Mouse (Mus musculus): ENCODE data around the gene Megf9. TPM values are rescaled to one million over a fixed set of nuclear protein-coding genes. Genes with fewer than 3 reads are reported as not detected.

The Megf9 gene
- polyA plus RNA-seq, 1 experiment from 2014 or later: 10.1 TPM

- ATAC-seq (ENCODE audit: insufficient read depth, low FRiP score, low read depth): no peak
- H3K4me2 ChIP-seq: no peak overlapping the region
- H3K4me1 ChIP-seq: peaks cover 3% of the 10 kb centered on the region
- no peaks in the 10 kb centered on the region for H3K27me3 ChIP-seq (replicated peaks)
- no peak overlapping the region for H3K9ac ChIP-seq
- H3K27ac ChIP-seq: no peak overlapping the region
- H3K9me3 ChIP-seq: no peaks in the 10 kb centered on the region
- no peak overlapping the region for H3K4me3 ChIP-seq (replicated peaks)
- WGBS: 64% methylated on average over 6 of the region's 6 CpGs
- no peaks in the 10 kb centered on the region for H3K36me3 ChIP-seq
Observed at GRCm38 (mm10) chr4:70540743-70541142, 5.9 kb upstream of the Megf9 start.

- peak overlapping the region; percentile 8; the same call in 1 of the 2 replicates for H3K27ac ChIP-seq
- 20% methylated on average over 2 of the region's 2 CpGs for WGBS
- peaks cover 11% of the 10 kb centered on the region for H3K4me1 ChIP-seq
- H3K9ac ChIP-seq: no peak overlapping the region
- no peak for ATAC-seq (ENCODE audit: insufficient read depth, low FRiP score, low read depth)
- H3K27me3 ChIP-seq (replicated peaks): no peaks in the 10 kb centered on the region
- no peak overlapping the region for H3K4me2 ChIP-seq
- H3K4me3 ChIP-seq (replicated peaks): no peak overlapping the region
- H3K9me3 ChIP-seq: no peaks in the 10 kb centered on the region
- no peaks in the 10 kb centered on the region for H3K36me3 ChIP-seq
Observed at GRCm38 (mm10) chr4:70536661-70537580, 2.1 kb upstream of the Megf9 start.

GRCm38 (mm10) chr4:70535711-70536311, 1.0 kb upstream of the Megf9 start:
- 9% methylated on average over 7 of the region's 7 CpGs for WGBS
- H3K27ac ChIP-seq: peak overlapping the region; percentile 95

GRCm38 (mm10) chr4:70535289-70535688, 494 bp upstream of the Megf9 start:
- Histone ChIP-seq H3K36me3 (no peaks in the 10 kb centered on the region), H3K9me3 (no peaks in the 10 kb centered on the region), H3K4me2 (peak overlapping the region; percentile 74), H3K4me3 (replicated peaks) (peak overlapping the region; percentile 88), H3K4me1 (peaks cover 11% of the 10 kb centered on the region), H3K27me3 (replicated peaks) (no peaks in the 10 kb centered on the region), H3K9ac (peak overlapping the region; percentile 88), H3K27ac (peak overlapping the region; percentile 95)
- peak; percentile 3; the same call in 1 of the 2 replicates for ATAC-seq (ENCODE audit: insufficient read depth, low FRiP score, low read depth)
- WGBS: under 1% methylated on average over 18 of the region's 18 CpGs

More at GRCm38 (mm10) chr4:70535711-70536311, 1.0 kb upstream of the Megf9 start:
- H3K9me3 ChIP-seq: no peaks in the 10 kb centered on the region
- H3K9ac ChIP-seq: peak overlapping the region; percentile 88; the same call in 1 of the 2 replicates
- peak overlapping the region; percentile 88 for H3K4me3 ChIP-seq (replicated peaks)
- no peaks in the 10 kb centered on the region for H3K36me3 ChIP-seq
- ATAC-seq (ENCODE audit: insufficient read depth, low FRiP score, low read depth): no peak
- no peaks in the 10 kb centered on the region for H3K27me3 ChIP-seq (replicated peaks)
- H3K4me1 ChIP-seq: peaks cover 11% of the 10 kb centered on the region
- H3K4me2 ChIP-seq: peak overlapping the region; percentile 74

- Histone ChIP-seq H3K4me3 (replicated peaks) (peak overlapping the region; percentile 88), H3K27me3 (replicated peaks) (no peaks in the 10 kb centered on the region), H3K9ac (peak overlapping the region; percentile 76), H3K27ac (peak overlapping the region; percentile 80), H3K36me3 (no peaks in the 10 kb centered on the region), H3K9me3 (no peaks in the 10 kb centered on the region), H3K4me2 (peak overlapping the region; percentile 94), H3K4me1 (peaks cover 11% of the 10 kb centered on the region)
- WGBS: under 1% methylated on average over 65 of the region's 66 CpGs
- peak; percentile 19; the same call in 1 of the 2 replicates for ATAC-seq (ENCODE audit: insufficient read depth, low FRiP score, low read depth)
Observed at GRCm38 (mm10) chr4:70534078-70534890, 511 bp downstream of the Megf9 start.

GRCm38 (mm10) chr4:70533056-70533805, 1.6 kb downstream of the Megf9 start:
- Histone ChIP-seq H3K4me3 (replicated peaks) (peak overlapping the region; percentile 88), H3K4me1 (peaks cover 11% of the 10 kb centered on the region), H3K9me3 (no peaks in the 10 kb centered on the region), H3K36me3 (no peaks in the 10 kb centered on the region), H3K27me3 (replicated peaks) (no peaks in the 10 kb centered on the region), H3K9ac (no peak overlapping the region), H3K27ac (no peak overlapping the region), H3K4me2 (peak overlapping the region; percentile 94)
- WGBS: 39% methylated on average over 3 of the region's 3 CpGs
- ATAC-seq (ENCODE audit: insufficient read depth, low FRiP score, low read depth): no peak

- Histone ChIP-seq H3K27me3 (replicated peaks) (no peaks in the 10 kb centered on the region), H3K4me1 (peaks cover 11% of the 10 kb centered on the region), H3K9me3 (no peaks in the 10 kb centered on the region), H3K9ac (no peak overlapping the region), H3K36me3 (no peaks in the 10 kb centered on the region), H3K4me3 (replicated peaks) (no peak overlapping the region), H3K27ac (no peak overlapping the region), H3K4me2 (no peak overlapping the region; the same call in 1 of the 2 replicates)
- 78% methylated on average over 1 of the region's 1 CpGs for WGBS
- no peak for ATAC-seq (ENCODE audit: insufficient read depth, low FRiP score, low read depth)
Observed at GRCm38 (mm10) chr4:70531021-70531420, 3.8 kb downstream of the Megf9 start.

- Histone ChIP-seq H3K36me3 (no peaks in the 10 kb centered on the region), H3K9ac (no peak overlapping the region), H3K4me3 (replicated peaks) (no peak overlapping the region), H3K4me2 (no peak overlapping the region), H3K4me1 (no peaks in the 10 kb centered on the region), H3K27me3 (replicated peaks) (no peaks in the 10 kb centered on the region), H3K9me3 (no peaks in the 10 kb centered on the region), H3K27ac (no peak overlapping the region)
- no peak for ATAC-seq (ENCODE audit: insufficient read depth, low FRiP score, low read depth)
- WGBS: 72% methylated on average over 3 of the region's 3 CpGs
Observed at GRCm38 (mm10) chr4:70528622-70529021, 6.2 kb downstream of the Megf9 start.

GRCm38 (mm10) chr4:70523346-70523745, 11.4 kb downstream of the Megf9 start:
- no peaks in the 10 kb centered on the region for H3K4me1 ChIP-seq
- no peaks in the 10 kb centered on the region for H3K9me3 ChIP-seq

GRCm38 (mm10) chr4:70521506-70522292, 13.1 kb downstream of the Megf9 start:
- Histone ChIP-seq H3K36me3 (no peaks in the 10 kb centered on the region), H3K4me3 (replicated peaks) (no peak overlapping the region), H3K9me3 (no peaks in the 10 kb centered on the region), H3K4me1 (no peaks in the 10 kb centered on the region), H3K4me2 (no peak overlapping the region), H3K27ac (no peak overlapping the region), H3K27me3 (replicated peaks) (no peaks in the 10 kb centered on the region), H3K9ac (no peak overlapping the region)
- ATAC-seq (ENCODE audit: insufficient read depth, low FRiP score, low read depth): no peak
- WGBS: 75% methylated on average over 1 of the region's 1 CpGs

More at GRCm38 (mm10) chr4:70523346-70523745, 11.4 kb downstream of the Megf9 start:
- WGBS: 65% methylated on average over 2 of the region's 2 CpGs
- no peak overlapping the region for H3K4me3 ChIP-seq (replicated peaks)
- no peak overlapping the region for H3K9ac ChIP-seq
- no peak overlapping the region for H3K4me2 ChIP-seq
- no peak for ATAC-seq (ENCODE audit: insufficient read depth, low FRiP score, low read depth)
- no peaks in the 10 kb centered on the region for H3K27me3 ChIP-seq (replicated peaks)
- H3K36me3 ChIP-seq: no peaks in the 10 kb centered on the region
- no peak overlapping the region for H3K27ac ChIP-seq

Data from stomach, embryonic 15.5 days (tissue).